Mouse (Mus musculus) adrenal gland, adult 18-20 months (tissue): Measurements from ENCODE around the gene Krt42. TPM values are rescaled to one million over a fixed set of nuclear protein-coding genes. Genes with fewer than 3 reads are reported as not detected.
"Not testable (repeated sequence)": the region's sequence is repeated elsewhere in the genome, so short reads cannot be mapped to it uniquely, and the experiment has no call there.

ENCODE experiments used
- DNase-seq, 2 experiments: peaks; one replicate each; pipeline ENCODE4 v3.0.0; 2021 to 2022; ENCODE audit warnings: low spot score in 2 of 2
- total RNA-seq, 2 experiments: library from RNA; stranded (reverse); gene quantifications; 1 replicate in 1 of 2; 2 replicates in 1 of 2; pipeline ENCODE4 v1.2.3; 2021

Krt42 gene
- total RNA-seq, 2 experiments from 2014 or later: not detected

DNA sequence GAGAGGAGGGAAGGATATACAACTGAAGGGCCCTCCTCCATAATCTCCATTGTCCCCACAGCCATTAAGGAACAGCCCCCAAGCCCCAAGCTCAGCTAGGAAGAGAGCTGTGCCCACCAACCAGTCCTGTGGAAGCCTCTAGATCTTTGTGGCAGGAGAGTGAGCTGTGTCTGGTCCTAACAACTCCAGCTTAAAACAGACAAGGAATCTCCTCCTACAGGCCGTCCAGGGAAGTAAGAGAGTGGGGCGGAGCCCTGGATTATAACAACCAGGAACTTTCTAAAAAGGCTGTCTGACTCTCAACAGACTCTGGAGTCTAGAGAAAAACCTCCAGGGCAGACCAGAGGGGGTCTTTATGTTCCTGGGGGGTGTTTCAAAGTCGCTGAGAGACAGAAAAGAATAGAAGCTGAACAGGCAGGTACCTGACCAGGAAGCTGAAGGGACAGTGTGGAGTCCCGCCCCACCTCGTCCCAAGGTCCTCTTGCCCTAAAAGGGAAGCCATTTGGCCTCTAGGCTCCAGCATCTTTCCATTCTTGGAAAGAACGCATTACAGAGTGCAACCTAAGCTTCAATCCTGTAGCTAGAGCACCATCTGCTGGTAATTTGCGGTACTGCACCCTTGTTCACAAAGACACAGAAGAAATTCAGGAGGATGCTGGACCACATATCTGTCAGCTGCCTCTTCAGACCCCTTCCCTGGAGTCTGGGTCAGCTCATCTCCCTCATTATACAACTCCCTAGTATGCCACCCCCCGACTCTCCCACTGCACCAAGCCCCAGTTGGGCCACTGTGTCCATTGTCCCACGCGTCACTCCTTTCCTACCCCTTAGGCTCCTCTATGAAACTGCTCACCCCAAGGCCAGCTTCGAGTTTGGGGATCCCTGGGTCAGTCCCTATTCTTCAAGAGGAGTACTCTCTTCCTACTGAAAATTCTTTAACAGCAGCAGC, 12.2 kb upstream of the Krt42 start:
- DNase-seq: peak; percentile 82 to 85

DNA sequence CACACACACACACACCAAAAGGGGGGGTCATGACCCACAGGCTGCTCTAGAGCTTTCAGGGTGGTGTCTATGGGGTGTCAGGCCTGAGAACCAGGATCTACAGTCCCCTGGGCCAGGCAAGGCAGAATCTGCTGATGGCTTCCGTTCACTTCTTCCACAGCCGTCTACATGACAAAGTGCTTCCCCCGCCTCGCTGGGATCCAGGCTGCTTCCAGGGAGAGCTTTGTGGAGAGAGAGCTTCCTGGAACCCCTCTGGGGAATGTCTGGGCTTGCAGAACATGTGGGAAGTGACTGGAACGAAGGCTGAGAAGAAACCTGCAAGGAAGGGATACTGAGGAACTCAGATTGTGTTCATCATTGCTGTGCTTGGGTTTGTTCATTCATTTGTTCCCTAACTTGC, 9.1 kb upstream of the Krt42 start:
- DNase-seq: no peak

DNA sequence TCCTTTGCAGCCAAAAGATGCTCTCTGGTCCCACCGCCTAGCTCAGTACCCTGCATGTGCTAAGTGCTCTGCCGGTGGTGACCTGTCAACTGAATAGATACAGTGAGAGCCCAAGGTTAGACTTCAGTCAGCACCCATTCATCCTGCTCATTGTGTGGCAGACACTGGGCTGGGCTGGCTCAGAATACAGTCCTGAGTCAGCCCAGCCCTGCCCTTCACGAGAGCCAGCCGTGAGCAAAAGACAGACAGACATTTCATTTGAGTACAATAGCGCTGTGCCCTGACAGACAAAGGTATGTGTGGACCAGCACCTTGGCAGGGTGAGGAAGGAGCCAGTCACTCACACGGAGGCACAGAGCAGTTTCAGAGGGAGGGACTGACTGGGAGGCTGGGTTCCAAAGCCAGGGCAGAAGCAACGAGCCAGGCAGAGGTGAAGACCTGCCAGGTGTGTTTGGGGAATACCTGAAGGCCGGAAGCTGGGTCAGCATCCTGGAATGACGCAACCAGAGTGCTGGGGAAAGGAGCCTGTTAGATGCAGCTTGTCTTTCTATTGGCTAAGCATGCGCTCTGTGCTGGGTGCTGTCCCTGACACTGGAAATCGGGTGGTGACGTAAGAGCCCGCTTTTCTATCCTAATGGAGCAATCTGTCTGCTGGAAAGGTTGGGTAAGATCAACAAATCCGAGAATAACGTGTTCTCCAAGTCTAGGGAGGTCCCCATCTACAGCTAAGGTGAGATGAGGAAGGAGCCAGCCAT, 8.2 kb upstream of the Krt42 start:
- no peak for DNase-seq

DNA sequence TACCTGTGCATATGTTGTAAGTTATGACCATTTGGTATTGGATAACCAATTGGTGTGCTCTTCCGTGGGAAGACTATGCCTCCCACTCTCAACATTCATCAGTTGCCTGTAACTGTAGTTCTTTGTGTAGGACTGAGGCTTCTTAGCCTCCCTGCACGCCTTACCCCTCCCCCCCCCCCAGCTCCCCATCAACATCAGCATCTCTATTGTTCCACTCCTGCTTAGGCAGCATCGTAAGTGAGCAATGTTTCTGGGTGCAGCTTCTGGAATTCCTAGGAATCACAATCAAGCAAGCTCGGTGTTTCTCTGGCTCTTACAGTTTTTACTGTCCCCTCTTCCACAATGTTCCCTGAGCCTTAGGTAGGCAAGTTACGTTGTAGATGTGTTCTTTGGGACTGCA, 5.8 kb upstream of the Krt42 start:
- no peak for DNase-seq

DNA sequence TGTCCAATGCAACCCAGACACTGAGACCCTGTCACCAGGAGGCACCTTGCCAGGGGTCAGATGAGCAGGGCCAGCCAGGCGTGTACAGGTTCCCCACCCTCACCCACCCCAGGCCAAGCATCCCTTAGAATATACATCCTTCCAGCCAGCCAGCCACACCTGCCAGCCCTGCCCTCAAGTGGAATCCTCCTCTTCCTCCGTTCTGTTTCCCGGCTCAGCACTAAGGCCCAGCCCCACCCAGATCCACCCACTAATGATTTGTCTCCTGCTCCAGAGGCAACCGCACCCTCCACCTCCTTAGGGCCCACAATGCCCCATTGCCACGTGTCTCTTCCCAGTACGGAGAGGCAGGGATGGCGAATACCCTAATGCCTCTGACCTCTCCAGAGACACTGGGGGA, 5.0 kb upstream of the Krt42 start:
- DNase-seq: no peak

DNA sequence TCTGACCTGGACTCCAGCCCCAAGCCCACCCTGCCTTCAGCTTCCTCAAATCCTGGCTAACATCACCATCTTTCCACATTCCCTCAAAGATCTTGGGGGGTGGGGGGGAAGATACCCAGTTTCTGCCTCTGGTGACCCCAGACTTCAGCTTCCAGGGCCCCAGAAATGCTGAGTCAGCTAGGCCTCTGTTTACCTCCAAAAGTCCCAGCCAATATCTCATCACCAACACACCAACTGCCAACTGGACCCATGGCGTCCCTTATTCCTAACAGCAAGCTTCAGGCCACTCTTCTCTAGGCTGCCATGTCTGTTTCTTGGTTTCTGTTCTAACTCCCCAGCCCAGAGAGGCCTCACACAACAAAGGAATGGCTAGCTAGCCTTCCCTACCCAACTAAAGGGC, 2.2 kb upstream of the Krt42 start:
- DNase-seq: no peak

DNA sequence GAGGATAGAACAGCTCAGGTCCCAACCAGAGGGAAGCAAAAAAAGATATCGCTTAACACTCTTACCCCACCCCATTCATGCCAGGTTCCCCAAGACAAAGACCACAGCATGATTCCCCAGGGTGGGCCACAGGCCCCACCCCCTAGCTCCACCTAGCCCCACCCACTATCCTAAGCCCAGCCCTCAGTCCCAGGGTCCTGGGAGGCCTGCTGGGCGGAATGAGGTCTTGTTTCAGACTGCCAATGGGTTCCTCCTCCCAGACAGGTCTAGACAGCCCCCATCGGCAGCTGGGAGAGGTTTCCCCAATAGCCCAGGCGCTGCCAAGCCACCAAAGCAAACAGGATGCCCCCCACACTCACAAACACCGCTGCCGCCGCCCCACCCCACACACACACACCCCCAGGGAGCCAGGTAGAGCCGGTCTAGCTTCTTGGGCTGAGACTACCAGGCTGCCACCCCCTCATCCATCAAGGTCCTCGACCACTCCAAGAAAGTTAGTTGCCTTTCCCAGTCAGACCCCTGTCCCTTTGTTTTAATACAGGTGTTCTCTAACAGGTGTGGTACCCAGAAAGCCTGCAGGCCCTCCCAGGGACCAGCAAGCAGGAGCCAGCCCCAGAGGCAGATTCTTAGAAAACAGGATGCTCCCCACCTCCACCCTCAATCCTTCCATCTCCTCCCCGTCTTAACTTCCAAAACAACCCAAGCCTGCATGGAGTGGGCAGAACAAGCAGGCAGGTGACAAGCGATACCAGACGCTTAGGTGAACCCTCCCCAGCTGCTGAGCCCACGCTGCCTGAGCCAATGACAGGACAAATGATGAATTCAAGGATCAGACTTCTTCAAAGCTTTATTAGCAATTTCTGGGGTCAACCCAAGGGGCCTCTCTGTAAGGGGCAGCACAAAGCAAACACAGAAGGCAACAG, 7.4 kb downstream of the Krt42 start:
- DNase-seq: no peak

DNA sequence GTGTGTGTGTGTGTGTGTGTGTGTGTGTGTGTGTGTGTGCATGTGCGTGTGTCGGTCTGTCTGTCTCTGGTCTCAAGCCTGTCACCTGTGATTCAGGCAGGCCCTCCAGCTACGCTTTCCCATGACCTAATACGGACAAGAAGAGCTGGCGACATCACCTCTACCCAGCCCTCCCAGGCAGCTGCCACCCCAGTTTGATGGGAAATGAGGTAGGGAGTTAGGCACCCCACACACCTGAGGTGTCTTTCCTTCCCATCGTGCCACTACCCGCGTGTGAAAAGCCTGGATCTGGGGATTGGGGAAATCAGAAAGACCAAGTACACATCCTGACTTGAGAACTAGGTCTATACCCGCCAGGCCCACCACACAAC, 8.5 kb downstream of the Krt42 start:
- no peak for DNase-seq

DNA sequence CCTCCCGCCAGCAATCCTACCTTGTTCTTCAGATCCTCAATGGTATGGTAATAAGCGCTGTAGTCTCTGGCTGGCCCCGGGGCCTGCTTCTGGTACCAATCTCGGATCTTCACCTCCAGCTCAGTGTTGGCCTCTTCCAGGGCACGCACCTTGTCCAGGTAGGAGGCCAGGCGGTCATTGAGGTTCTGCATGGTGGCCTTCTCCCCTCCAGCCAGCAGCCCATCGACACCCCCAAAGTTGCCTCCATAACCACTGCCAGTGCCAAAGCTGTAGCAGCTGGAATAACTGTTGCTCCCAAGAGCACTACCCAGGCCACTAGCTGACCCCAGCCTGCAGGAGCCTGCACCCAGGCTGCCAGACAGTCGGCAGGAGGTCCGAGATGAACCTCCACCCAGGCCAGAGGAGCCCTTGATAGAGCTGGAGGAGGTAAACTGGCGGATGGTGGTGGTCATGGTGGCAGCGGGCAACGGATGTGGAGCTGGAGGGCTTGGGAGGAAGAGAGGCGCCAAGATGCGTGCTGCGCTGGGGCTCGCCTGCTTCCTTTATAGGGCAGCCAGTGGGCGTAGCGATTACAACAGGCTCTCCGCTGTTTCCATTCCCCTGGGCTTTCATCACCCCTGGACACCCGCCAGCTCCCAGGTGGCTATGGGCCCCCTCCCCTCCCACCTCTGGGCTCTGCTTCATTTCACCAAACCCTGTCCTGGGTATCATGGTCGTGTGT, 9.0 kb downstream of the Krt42 start, which contains the start of gene Krt17:
Gene Krt17 (minus strand): TSS at position 516 of the 721 bp plus-strand sequence.
- DNase-seq: no peak

DNA sequence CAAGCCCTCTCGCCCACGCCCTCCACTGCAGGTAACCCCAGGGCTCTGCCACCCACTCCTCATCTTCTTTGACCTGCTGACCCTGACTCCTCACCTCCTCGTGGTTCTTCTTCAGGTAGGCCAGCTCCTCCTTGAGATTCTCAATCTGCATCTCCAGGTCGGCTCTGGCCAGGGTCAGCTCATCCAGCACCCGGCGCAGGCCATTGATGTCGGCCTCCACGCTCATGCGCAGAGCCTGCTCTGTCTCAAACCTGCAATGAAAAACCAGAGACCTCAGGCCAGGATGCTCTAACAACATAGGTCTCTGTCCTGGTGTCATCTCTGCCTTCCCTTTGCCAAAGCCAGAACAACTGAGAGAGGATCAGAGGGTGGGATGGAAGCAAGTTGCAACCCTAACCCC, 10.6 kb downstream of the Krt42 start:
- DNase-seq: no peak

DNA sequence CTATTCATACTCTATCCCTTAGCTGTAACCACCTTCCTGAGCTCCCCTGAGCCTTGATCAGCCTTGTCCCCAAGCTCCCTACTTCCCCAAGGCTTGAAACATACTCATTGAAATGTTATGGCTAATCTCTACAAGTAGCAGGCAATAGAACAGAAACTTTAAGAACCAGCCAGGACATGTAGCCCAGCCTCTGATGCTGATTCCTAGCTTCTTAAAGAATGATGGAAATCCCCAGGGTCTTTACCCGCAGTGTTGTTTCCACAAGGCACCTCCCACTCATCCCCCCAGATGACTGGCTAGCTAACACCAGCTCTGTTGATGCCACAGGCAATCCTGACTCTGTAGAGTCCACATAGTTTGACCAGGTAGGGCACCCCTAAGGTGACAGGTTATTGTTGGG, 11.7 kb downstream of the Krt42 start:
- DNase-seq: no peak

DNA sequence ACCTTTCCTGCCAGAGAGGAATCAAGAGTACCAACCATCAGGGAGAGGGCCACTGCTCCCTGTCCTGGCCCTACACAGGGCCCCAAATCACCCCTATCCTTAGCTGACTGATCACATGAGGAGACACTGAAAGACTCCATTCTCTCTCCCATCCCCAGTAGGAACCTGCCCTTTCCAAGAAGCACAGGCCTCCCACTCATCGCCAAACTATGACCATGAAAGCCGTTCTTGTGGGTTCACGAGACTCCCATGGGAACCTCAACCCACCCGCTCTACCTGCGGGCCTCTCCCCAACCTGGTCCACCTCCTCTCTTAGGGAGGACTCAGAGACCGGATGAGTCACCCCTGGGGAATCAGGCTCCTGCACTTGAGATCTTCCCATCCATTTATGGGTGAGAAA, 14.2 kb downstream of the Krt42 start:
- no peak for DNase-seq

DNA sequence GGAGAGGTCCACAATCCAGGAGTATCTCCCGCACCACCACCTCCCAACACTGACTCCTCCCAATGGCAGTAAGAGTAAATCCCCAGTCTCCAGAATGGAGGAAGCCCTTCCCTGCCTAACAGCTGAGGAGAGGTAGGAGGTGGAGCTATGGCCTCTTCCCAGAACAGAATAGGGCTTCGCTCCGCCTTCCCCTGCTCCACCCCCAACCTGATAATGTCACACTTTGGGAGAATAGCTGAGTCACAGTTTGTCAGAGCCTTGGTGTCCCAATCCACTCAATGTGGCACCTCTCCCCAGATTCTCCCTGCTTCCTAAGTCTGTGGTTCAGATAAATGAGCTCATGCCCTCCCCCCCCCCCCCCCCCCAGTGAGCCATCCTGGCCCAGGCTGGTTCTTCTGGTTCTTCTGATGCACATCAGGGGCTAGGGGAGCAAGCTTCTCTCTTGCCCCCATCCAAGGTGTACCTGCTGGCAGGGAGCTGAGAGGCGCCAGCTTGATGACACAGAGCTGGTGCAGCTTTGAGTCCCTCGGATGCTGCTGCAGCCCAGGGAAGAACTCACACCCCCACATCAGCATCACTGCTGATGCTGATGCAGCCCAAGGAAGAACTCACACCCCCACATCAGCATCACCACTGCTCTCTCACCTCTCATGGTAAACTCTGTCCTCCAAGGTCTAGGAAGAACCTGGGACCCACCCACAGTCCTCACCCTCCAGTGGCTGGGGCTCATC, 15.1 kb downstream of the Krt42 start:
- DNase-seq: no peak

DNA sequence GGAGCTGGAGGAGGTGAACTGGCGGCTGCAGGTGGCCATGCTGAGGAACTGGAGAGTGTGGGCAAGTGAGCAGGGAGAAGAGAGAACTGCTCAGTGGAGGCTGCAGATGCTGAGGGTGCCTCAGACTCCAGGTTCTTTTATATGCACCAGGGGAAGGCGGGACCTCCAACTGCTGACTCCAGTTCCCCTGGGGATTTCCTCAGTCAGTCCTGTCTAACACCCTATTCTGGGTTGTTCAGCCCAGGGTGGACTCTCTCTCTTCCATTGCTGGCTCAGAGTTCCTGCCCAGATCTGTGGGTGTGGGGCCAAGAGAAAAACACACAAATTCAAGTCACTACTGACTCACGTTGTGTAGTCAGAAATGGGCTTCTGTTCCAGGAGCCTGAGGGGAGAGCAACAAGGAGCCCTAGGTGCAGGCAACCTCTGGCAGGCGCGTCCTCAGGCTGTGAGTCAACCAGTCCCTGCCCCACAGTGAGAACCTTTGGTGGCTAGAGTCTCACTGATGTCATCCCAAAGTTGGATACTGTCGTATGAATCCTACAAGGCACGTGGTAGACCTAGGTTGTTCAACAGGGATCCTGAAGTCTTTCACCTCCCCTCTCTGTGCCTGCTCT, 20.7 kb downstream of the Krt42 start, which contains the start of gene Krt16:
Gene Krt16 (minus strand): TSS at position 51 of the 614 bp plus-strand sequence.
- no peak for DNase-seq

DNA sequence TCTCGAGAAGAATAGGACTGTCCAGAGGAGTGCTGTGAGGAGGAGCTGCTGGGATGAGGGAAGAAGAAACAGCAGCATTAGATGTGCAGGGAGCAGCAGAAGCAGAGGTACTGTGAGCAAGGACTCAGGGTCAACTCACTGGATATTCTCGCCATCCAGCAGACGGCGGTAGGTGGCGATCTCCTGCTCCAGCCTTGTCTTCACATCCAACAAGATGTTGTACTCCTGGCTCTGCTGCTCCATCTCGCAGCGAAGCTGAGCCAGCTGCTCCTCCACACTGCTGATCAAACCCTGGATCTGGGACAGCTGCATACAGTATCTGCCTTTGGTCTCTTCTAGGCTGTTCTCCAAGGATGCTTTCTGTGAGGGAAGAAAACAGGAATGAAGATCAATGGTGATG, 23.2 kb downstream of the Krt42 start:
- DNase-seq: not testable (repeated sequence)

DNA sequence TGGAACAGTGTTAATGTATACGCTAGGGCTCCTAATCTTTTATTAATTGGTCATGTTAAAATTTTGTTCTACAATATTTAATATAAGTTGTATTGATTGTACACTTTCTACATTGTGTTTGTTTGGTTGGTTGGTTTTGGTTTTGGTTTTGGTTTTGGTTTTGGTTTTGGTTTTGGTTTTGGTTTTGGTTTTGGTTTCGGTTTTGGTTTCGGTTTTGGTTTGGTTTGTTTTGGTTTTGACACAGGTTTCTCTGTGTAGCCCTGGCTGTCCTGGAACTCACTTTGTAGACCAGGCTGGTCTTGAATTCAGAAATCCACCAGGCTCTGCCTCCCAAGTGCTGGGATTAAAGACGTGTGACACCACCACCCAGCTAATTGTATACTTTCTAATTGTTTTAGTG, 29.4 kb downstream of the Krt42 start:
- not testable (repeated sequence) for DNase-seq

DNA sequence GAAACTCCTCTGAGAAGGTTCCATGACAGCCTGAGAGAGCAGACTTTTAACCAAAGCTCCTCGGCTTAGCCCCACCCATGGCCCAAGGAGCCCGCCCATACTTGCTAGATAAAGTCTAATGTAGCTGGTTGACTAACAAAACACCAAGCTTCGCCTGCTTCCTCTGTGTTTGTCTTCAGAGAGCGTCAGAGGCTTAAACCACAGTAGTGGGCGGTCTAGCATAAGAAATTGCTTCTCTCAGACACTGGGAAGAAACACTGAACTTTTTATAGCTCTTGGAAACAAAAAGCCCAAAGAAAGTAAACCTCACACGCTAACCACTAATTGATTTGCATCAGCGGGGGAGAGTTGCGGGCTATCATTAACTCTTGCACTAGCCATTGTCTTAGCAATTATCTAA, 47.9 kb downstream of the Krt42 start:
- no peak for DNase-seq

DNA sequence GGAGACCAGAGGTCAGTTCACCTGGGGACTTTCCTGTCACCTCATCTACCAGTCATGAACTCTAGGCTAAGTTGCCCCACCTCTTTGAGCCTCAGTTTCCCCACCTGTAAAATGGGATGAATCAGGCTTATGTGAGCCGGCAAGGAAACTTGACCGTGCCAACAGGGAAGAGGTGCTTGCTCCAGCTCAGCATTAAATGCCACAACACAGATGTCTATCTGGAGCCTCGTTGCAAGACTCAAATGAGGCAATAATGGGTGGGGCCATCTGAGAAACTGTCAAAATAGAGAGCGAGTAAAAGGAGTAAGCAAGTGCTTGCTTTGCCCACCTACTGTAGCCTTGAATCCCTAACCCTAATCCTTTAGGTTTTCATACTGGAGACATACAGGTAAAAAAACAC, 50.4 kb downstream of the Krt42 start:
- no peak for DNase-seq
